Mouse (Mus musculus) midbrain, embryonic 16.5 days (tissue): ENCODE measurements around the gene Bmf. TPM values are rescaled to one million over a fixed set of nuclear protein-coding genes. Genes with fewer than 3 reads are reported as not detected.

ENCODE experiments used
- ATAC-seq: fragments of 200-750 bp; cut with Nextera tagmentation; 2 replicates; pipeline ENCODE4 v1.8.0; 2017; ENCODE audit warnings: moderate TSS enrichment
- H3K27ac ChIP-seq: fragments of 300-500 bp; sonication (generic); 2 replicates; pipeline ENCODE4 v1.5.1; 2014; ENCODE audit warnings: mild to moderate bottlenecking, low read length, mixed read lengths
- H3K27me3 ChIP-seq: fragments of 300-500 bp; sonication (generic); 2 replicates; pipeline ENCODE4 v1.6.1; 2014; ENCODE audit warnings: low read depth, low read length, mixed read lengths; ENCODE audit not compliant: control insufficient read depth, insufficient read depth
- H3K36me3 ChIP-seq: fragments of 300-500 bp; sonication (generic); 2 replicates; pipeline ENCODE4 v1.6.1; 2014; ENCODE audit warnings: mild to moderate bottlenecking, low read length, moderate library complexity, mixed read lengths; ENCODE audit not compliant: control insufficient read depth, insufficient read depth
- H3K4me1 ChIP-seq: fragments of 300-500 bp; sonication (generic); 2 replicates; pipeline ENCODE4 v1.6.1; 2014; ENCODE audit warnings: mild to moderate bottlenecking, low read length, mixed read lengths; ENCODE audit not compliant: control insufficient read depth, insufficient read depth
- H3K4me2 ChIP-seq: fragments of 300-500 bp; sonication (generic); 2 replicates; pipeline ENCODE4 v1.6.1; 2014; ENCODE audit warnings: mild to moderate bottlenecking, low read length, mixed read lengths
- H3K4me3 ChIP-seq: fragments of 300-500 bp; sonication (generic); 2 replicates; pipeline ENCODE4 v1.5.1; 2014; ENCODE audit warnings: low read depth, mild to moderate bottlenecking, low read length, moderate library complexity, mixed read lengths
- H3K9ac ChIP-seq: fragments of 300-500 bp; sonication (generic); 2 replicates; pipeline ENCODE4 v1.6.1; 2014; ENCODE audit warnings: low read depth, low read length, mixed read lengths
- H3K9me3 ChIP-seq: fragments of 300-500 bp; sonication (generic); replicated peaks from 2 replicates; pipeline ENCODE4 v1.6.1; 2014; ENCODE audit warnings: mild to moderate bottlenecking, low read length, mixed read lengths; ENCODE audit not compliant: control insufficient read depth, poor library complexity, severe bottlenecking
- WGBS: fragments of 180-500 bp; shearing (Covaris S2); extraction: QIAGEN DNeasy Blood & Tissue Kit; methylation state at CpG from one replicate; pipeline ENCODE4 v1.1.7; 2014; 5-methylcytosine and 5-hydroxymethylcytosine counted together
- polyA plus RNA-seq: library from polyadenylated mRNA; unstranded; fragments of >200 nt; fragmentation: Nextera tagmentation; extraction: Ambion mirVana; gene quantifications from 2 replicates; pipeline ENCODE4 v1.2.1, GENCODE M21; 2015

Gene Bmf
- polyA plus RNA-seq, 1 experiment from 2014 or later = 1.2 TPM

GRCm38 (mm10) chr2:118539040-118539439, 10.4 kb downstream of the Bmf start:
- no peaks in the 10 kb centered on the region for H3K36me3 ChIP-seq
- no peak overlapping the region for H3K4me2 ChIP-seq
- H3K9me3 ChIP-seq = no peaks in the 10 kb centered on the region
- no peak overlapping the region; the same call in 1 of the 2 replicates for H3K9ac ChIP-seq
- WGBS = 80% methylated on average over 8 of the region's 8 CpGs
- H3K27me3 ChIP-seq = no peaks in the 10 kb centered on the region
- no peak overlapping the region for H3K27ac ChIP-seq
- H3K4me1 ChIP-seq = peaks cover 8% of the 10 kb centered on the region
- H3K4me3 ChIP-seq = no peak overlapping the region
- no peak for ATAC-seq

- no peak overlapping the region for H3K9ac ChIP-seq
- H3K27ac ChIP-seq = no peak overlapping the region
- H3K27me3 ChIP-seq = no peaks in the 10 kb centered on the region
- no peak overlapping the region for H3K4me2 ChIP-seq
- peaks cover 17% of the 10 kb centered on the region for H3K4me1 ChIP-seq
- no peak for ATAC-seq
- no peak overlapping the region for H3K4me3 ChIP-seq
- 59% methylated on average over 4 of the region's 4 CpGs for WGBS
- H3K36me3 ChIP-seq = no peaks in the 10 kb centered on the region
- no peaks in the 10 kb centered on the region for H3K9me3 ChIP-seq
These were observed 12.3 kb downstream of the Bmf start for GRCm38 (mm10) chr2:118537226-118537625.

GRCm38 (mm10) chr2:118536553-118536952, 12.9 kb downstream of the Bmf start:
- Histone ChIP-seq H3K4me2 (no peak overlapping the region), H3K9ac (no peak overlapping the region), H3K36me3 (no peaks in the 10 kb centered on the region), H3K4me1 (peaks cover 17% of the 10 kb centered on the region), H3K27me3 (no peaks in the 10 kb centered on the region), H3K4me3 (no peak overlapping the region), H3K27ac (no peak overlapping the region), H3K9me3 (no peaks in the 10 kb centered on the region)
- WGBS = 72% methylated on average over 8 of the region's 8 CpGs
- no peak for ATAC-seq

DNA sequence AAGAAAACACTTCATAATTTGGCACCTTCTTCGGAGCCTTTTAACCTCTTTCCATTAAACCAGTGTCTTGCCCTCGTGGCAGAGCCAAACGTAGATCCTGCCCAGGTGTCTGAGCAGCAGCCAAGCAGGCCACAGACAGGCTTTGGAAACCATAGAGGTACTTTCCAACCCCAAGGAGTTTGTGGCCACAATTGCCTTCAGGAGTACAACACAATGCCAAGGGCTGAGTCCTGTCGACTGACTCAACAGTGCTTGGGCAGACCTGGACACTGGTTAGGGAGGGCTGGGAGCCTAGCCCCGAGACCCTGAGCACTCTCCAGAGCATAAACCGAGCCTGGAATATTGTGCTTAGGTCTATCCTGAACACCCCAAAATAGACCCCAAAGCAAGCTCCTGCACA, 13.4 kb downstream of the Bmf start:
- Histone ChIP-seq H3K9me3 (no peaks in the 10 kb centered on the region), H3K9ac (no peak overlapping the region), H3K36me3 (no peaks in the 10 kb centered on the region), H3K27ac (no peak overlapping the region), H3K4me1 (peaks cover 17% of the 10 kb centered on the region), H3K27me3 (no peaks in the 10 kb centered on the region), H3K4me2 (no peak overlapping the region), H3K4me3 (no peak overlapping the region)
- WGBS = 86% methylated on average over 6 of the region's 6 CpGs
- no peak for ATAC-seq

DNA sequence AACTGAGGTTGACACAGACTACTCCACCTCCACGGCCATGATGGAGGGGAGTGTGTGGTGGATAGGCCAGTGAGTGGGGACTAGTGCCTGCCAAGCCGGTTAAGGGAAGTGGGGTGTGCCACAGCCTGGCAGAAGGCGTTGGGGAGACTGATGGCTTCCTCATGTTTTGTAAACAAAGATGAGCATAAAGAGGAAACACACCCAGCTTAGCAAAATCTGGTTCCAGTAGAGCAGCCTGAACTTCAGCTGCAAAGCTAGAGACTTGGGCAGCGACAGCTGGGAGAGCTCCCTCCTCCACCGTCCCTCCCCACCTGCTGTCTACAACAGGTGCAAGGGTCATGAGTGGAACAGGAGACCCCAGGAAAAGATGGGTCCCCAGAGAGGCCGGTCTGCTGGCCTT, 15.5 kb downstream of the Bmf start:
- Histone ChIP-seq H3K9ac (no peak overlapping the region), H3K4me2 (no peak overlapping the region), H3K27ac (0 out of 2 replicates have a peak overlapping the region, but pooled peaks have one; percentile 58), H3K4me1 (peaks cover 20% of the 10 kb centered on the region), H3K4me3 (no peak overlapping the region), H3K27me3 (no peaks in the 10 kb centered on the region), H3K9me3 (no peaks in the 10 kb centered on the region), H3K36me3 (no peaks in the 10 kb centered on the region)
- no peak for ATAC-seq
- 71% methylated on average over 6 of the region's 6 CpGs for WGBS

DNA sequence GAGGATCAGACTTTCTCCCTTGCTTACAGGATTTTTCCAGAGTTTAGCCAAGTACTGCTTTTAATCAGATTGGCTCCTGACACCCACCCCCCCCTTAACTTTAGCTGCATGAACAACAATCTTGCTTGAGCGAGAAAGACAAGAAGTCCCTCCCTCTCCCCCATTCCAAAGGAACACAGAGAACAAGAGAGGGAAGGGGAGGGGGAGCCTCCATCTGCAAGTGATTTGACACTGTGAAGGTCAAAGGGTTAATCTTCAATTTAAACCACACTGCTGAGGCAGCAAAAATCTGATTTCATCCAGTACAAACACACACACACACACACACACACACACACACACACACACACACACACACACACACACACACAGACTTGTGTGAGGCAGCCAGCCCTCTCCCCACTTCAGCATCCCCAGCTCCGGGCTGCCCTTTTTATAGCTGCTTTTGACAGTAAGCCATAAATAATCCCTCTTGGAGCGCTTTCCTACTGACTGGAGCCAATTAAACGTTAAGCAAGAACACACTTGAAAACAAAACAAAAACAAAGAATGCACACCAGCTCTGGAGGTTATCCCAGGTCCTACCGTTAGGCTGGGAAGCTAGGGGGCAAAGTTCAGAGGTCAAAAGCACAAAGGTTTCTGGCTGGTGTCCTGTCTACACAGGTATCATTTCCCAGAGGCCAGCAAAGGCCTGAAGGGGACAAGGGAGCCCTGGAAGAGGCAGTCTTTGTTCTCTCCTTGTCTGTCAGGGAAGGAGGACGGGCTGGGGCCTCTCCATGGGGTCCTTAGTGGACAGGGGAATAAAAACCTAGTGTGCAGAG, 16.4 kb downstream of the Bmf start:
- peak overlapping the region; percentile 58; the same call in 1 of the 2 replicates for H3K27ac ChIP-seq
- WGBS = 3% methylated on average over 6 of the region's 6 CpGs

GRCm38 (mm10) chr2:118532401-118532800, 17.1 kb downstream of the Bmf start:
- no peaks in the 10 kb centered on the region for H3K36me3 ChIP-seq
- no peak overlapping the region for H3K4me2 ChIP-seq
- no peaks in the 10 kb centered on the region for H3K9me3 ChIP-seq
- H3K4me3 ChIP-seq = no peak overlapping the region
- H3K9ac ChIP-seq = no peak overlapping the region
- H3K4me1 ChIP-seq = peaks cover 20% of the 10 kb centered on the region
- ATAC-seq = no peak
- no peaks in the 10 kb centered on the region for H3K27me3 ChIP-seq
- 26% methylated on average over 10 of the region's 10 CpGs for whole genome bisulfite sequencing
- no peak overlapping the region for H3K27ac ChIP-seq

More for the DNA sequence above, 16.4 kb downstream of the Bmf start:
- no peak overlapping the region for H3K4me3 ChIP-seq
- peak; percentile 67 for ATAC-seq
- no peaks in the 10 kb centered on the region for H3K9me3 ChIP-seq
- no peaks in the 10 kb centered on the region for H3K36me3 ChIP-seq
- H3K4me1 ChIP-seq = peaks cover 20% of the 10 kb centered on the region
- H3K4me2 ChIP-seq = no peak overlapping the region
- H3K9ac ChIP-seq = no peak overlapping the region
- no peaks in the 10 kb centered on the region for H3K27me3 ChIP-seq

GRCm38 (mm10) chr2:118529466-118530181, 19.9 kb downstream of the Bmf start:
- Histone ChIP-seq H3K9me3 (no peaks in the 10 kb centered on the region), H3K36me3 (no peaks in the 10 kb centered on the region), H3K9ac (0 out of 2 replicates have a peak overlapping the region, but pooled peaks have one; percentile 33), H3K4me2 (no peak overlapping the region), H3K4me3 (no peak overlapping the region), H3K27ac (no peak overlapping the region), H3K4me1 (peaks cover 20% of the 10 kb centered on the region), H3K27me3 (no peaks in the 10 kb centered on the region)
- 14% methylated on average over 7 of the region's 7 CpGs for WGBS
- no peak; the same call in 1 of the 2 replicates for ATAC-seq

DNA sequence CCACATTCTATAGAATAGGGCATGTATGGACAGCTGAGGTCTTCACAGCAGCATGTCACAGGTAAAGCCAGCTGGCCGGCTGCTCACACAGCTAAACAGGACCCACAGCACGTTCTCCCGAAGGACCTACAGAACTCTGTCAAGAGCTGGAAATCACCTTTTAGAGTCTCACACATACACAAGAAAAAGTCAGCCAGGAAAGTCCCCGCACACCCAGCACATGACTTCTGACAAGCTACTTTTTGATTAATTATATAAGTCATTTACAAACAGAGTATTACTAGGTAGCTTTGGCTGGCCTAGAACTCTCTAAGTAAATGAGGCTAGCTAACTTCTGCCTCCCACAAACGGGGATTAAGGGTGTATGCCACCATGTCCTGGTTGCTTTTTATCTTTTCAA, 22.9 kb downstream of the Bmf start:
- no peaks in the 10 kb centered on the region for H3K27me3 ChIP-seq
- H3K9me3 ChIP-seq = no peaks in the 10 kb centered on the region
- H3K4me1 ChIP-seq = peaks cover 5% of the 10 kb centered on the region; the same call in 1 of the 2 replicates
- H3K4me2 ChIP-seq = no peak overlapping the region
- no peak for ATAC-seq
- 84% methylated on average over 5 of the region's 5 CpGs for WGBS
- H3K27ac ChIP-seq = no peak overlapping the region
- H3K36me3 ChIP-seq = no peaks in the 10 kb centered on the region
- no peak overlapping the region for H3K4me3 ChIP-seq
- H3K9ac ChIP-seq = no peak overlapping the region
